Mouse (Mus musculus) monocyte, adult 5-6 weeks (primary cell): ENCODE results near the gene Pdlim5. TPM values are rescaled to one million over a fixed set of nuclear protein-coding genes. Genes with fewer than 3 reads are reported as not detected.
A peak's percentile ranks its signal among the peaks of the same experiment; 100 is the strongest.

ENCODE experiments used
- ATAC-seq: fragments of 153-309, 156-312 bp; replicated peaks from 2 replicates; pipeline ENCODE4 v1.8.0; 2017; ENCODE audit warnings: mild to moderate bottlenecking; ENCODE audit not compliant: low TSS enrichment, insufficient number of reproducible peaks, severe bottlenecking, poor library complexity, low FRiP score
- total RNA-seq: library from RNA; stranded (forward); fragments of 200-1000, 200-491, 200-594 nt; gene quantifications from 3 replicates; pipeline ENCODE4 v1.2.3, GENCODE M21; 2017

Gene Pdlim5
- total RNA-seq, 1 experiment from 2014 or later, result 80.9 TPM

- ATAC-seq, result peak; percentile 71; the same call in 1 of the 2 replicates
These were observed 100.7 kb downstream of the Pdlim5 start for GRCm38 (mm10) chr3:142294616-142295286.

- no peak for ATAC-seq
These were observed 101.9 kb downstream of the Pdlim5 start for GRCm38 (mm10) chr3:142293561-142293960.

GRCm38 (mm10) chr3:142282706-142283105 is 112.8 kb downstream of the Pdlim5 start:
- ATAC-seq, result peak; percentile 59; the same call in 1 of the 2 replicates

GRCm38 (mm10) chr3:142281656-142282055 is 113.8 kb downstream of the Pdlim5 start:
- no peak for ATAC-seq

GRCm38 (mm10) chr3:142281093-142281445 is 114.4 kb downstream of the Pdlim5 start:
- ATAC-seq, result 0 out of 2 replicates have a peak, but pooled peaks have one; percentile 28

- ATAC-seq, result no peak
These were observed 115.0 kb downstream of the Pdlim5 start for GRCm38 (mm10) chr3:142280366-142281092.

GRCm38 (mm10) chr3:142279011-142279410 is 116.5 kb downstream of the Pdlim5 start:
- ATAC-seq, result no peak

- no peak for ATAC-seq
These were observed 119.0 kb downstream of the Pdlim5 start for GRCm38 (mm10) chr3:142276506-142276905.

GRCm38 (mm10) chr3:142274993-142275392 is 120.5 kb downstream of the Pdlim5 start:
- ATAC-seq, result no peak

- ATAC-seq, result no peak
These were observed 121.0 kb downstream of the Pdlim5 start for GRCm38 (mm10) chr3:142274451-142274850.

- no peak for ATAC-seq
These were observed 122.2 kb downstream of the Pdlim5 start for GRCm38 (mm10) chr3:142273265-142273664.

GRCm38 (mm10) chr3:142256371-142256770 is 139.1 kb downstream of the Pdlim5 start:
- ATAC-seq, result no peak

GRCm38 (mm10) chr3:142252086-142252485 is 143.4 kb downstream of the Pdlim5 start:
- no peak for ATAC-seq

GRCm38 (mm10) chr3:142249458-142249857 is 146.0 kb downstream of the Pdlim5 start:
- ATAC-seq, result no peak

GRCm38 (mm10) chr3:142243263-142243662 is 152.2 kb downstream of the Pdlim5 start:
- ATAC-seq, result 0 out of 2 replicates have a peak, but pooled peaks have one; percentile 56

GRCm38 (mm10) chr3:142239298-142239697 is 156.2 kb downstream of the Pdlim5 start:
- no peak for ATAC-seq

GRCm38 (mm10) chr3:142238260-142239046 is 157.0 kb downstream of the Pdlim5 start:
- no peak for ATAC-seq

- ATAC-seq, result no peak
These were observed 157.9 kb downstream of the Pdlim5 start for GRCm38 (mm10) chr3:142237621-142238020.
